ENCODE assay signal across 10 mouse cellular contexts in genomic region chr10:67729271-67729670, GRCm38 (mm10).
DNase-seq lines count a peak whose midpoint lies in the region; ATAC-seq and TF ChIP-seq lines count a peak whose summit lies in the region.
"Had no signal": no experiment of that assay in that cellular context is flagged by ENCODE, and none has a peak within 500 bp of the region (broad histone marks: within the 10 kb centered on the region; RNA-seq: fewer than 3 reads in every experiment).

No protein-coding gene starts in this region.

- TF ChIP-seq POLR2A in CH12.LX (IDR thresholded peaks at IDR 0.05; ENCODE audit: low read depth, low read length): no peak
- no peak for TF ChIP-seq POLR2A in limb, embryonic 14.5 days (IDR thresholded peaks at IDR 0.05; ENCODE audit: borderline replicate concordance, extremely low read depth, insufficient read depth, insufficient read length)

- no peaks in the 10 kb centered on the region for H3K9me3 ChIP-seq in CH12.LX (replicated peaks; ENCODE audit: low read length)
- no peaks in the 10 kb centered on the region for H3K9me3 ChIP-seq in forebrain, postnatal 0 days (ENCODE audit: low read length)
- no peaks in the 10 kb centered on the region for H3K9me3 ChIP-seq in limb, embryonic 14.5 days (ENCODE audit: control insufficient read depth, low read length)

- DNase-seq in 3134 (ENCODE audit: extremely low read depth, insufficient read length, low spot score): peak; percentile 30
- peak; percentile 47 for DNase-seq in CH12.LX (ENCODE audit: extremely low read depth)
- peak; percentile 12 for DNase-seq in cerebellum, adult 11 months
- DNase-seq in forebrain, postnatal 0 days: peak; percentile 76
- peak; percentile 62 for DNase-seq in induced T-regulatory cell, adult 2 months (ENCODE audit: low read depth)
- DNase-seq in limb, embryonic 14.5 days (ENCODE audit: low spot score): peak; percentile 26
- peak; percentile 55 for DNase-seq in thymus, postnatal 4 days

- H3K79me2 ChIP-seq in CH12.LX (replicated peaks; ENCODE audit: control insufficient read depth, extremely low read depth, insufficient read depth, poor library complexity, severe bottlenecking): no peaks in the 10 kb centered on the region

- in situ Hi-C loops in CH12.LX (cut with MboI; ENCODE audit: low pct_ligation_motif_present, low pct_unique_long_range_greater_than_20kb, low sequenced_read_pairs): loop anchor here (5.0 kb wide), 2 partner anchors 197 to 412 kb away; no protein-coding TSS in a partner anchor

- H3K27me3 ChIP-seq in CH12.LX (replicated peaks): no peaks in the 10 kb centered on the region
- no peaks in the 10 kb centered on the region for H3K27me3 ChIP-seq in forebrain, postnatal 0 days (ENCODE audit: insufficient read depth, low read length)
- no peaks in the 10 kb centered on the region for H3K27me3 ChIP-seq in limb, embryonic 14.5 days (ENCODE audit: control insufficient read depth, insufficient read depth, low read length)

- no peak for TF ChIP-seq EP300 in CH12.LX (IDR thresholded peaks at IDR 0.05; ENCODE audit: low read length)

- TF ChIP-seq RAD21 in CH12.LX (IDR thresholded peaks at IDR 0.05; ENCODE audit: low read depth, low read length): peak; percentile 93

- H3K4me1 ChIP-seq in CH12.LX (ENCODE audit: control insufficient read depth in 1 of 2, insufficient read depth in 2 of 2): peaks cover 2 to 4% of the 10 kb centered on the region in 2 experiments; a peak in 3 of 4 replicates
- no peaks in the 10 kb centered on the region for H3K4me1 ChIP-seq in forebrain, postnatal 0 days (ENCODE audit: insufficient read depth)
- H3K4me1 ChIP-seq in limb, embryonic 14.5 days (ENCODE audit: control insufficient read depth, insufficient read depth, low read length): no peaks in the 10 kb centered on the region

- no peak overlapping the region for H3K27ac ChIP-seq in CH12.LX (ENCODE audit: insufficient read depth, low read depth)
- H3K27ac ChIP-seq in forebrain, postnatal 0 days (ENCODE audit: low read depth, low read length): no peak overlapping the region
- no peak overlapping the region for H3K27ac ChIP-seq in limb, embryonic 14.5 days (replicated peaks; ENCODE audit: low read depth, low read length)

- H3K4me3 ChIP-seq in CH12.LX (replicated peaks in 1 of 3; ENCODE audit: low read depth in 2 of 3, low read length in 2 of 3, poor library complexity in 1 of 3): peak overlapping the region in 1 of 3 experiments; percentile 15
- no peak overlapping the region for H3K4me3 ChIP-seq in forebrain, postnatal 0 days (ENCODE audit: low read depth, low read length)
- no peak overlapping the region for H3K4me3 ChIP-seq in limb, embryonic 14.5 days (replicated peaks; ENCODE audit: low read length)
- H3K4me3 ChIP-seq: erythroblast, embryonic 14.5 days; myocyte had no signal

- WGBS in forebrain, postnatal 0 days: 57% methylated on average over 6 of the region's 6 CpGs
- WGBS in limb, embryonic 14.5 days: 57% methylated on average over 6 of the region's 6 CpGs

- no peak overlapping the region for H3K9ac ChIP-seq in CH12.LX (ENCODE audit: insufficient read depth, low read depth)
- no peak overlapping the region for H3K9ac ChIP-seq in forebrain, postnatal 0 days
- H3K9ac ChIP-seq in limb, embryonic 14.5 days (ENCODE audit: low read depth, low read length, severe bottlenecking): no peak overlapping the region

- peak; percentile 55 to 91; a peak in 3 of 4 replicates for TF ChIP-seq CTCF in CH12.LX (conservative IDR thresholded peaks at IDR 0.05 in 1 of 2, IDR thresholded peaks at IDR 0.05 in 1 of 2; ENCODE audit: low read depth in 2 of 2, low read length in 2 of 2)
- TF ChIP-seq CTCF in forebrain, postnatal 0 days (IDR thresholded peaks at IDR 0.05; ENCODE audit: low read depth): peak; percentile 88

- H3K36me3 ChIP-seq in CH12.LX (replicated peaks in 1 of 2; ENCODE audit: control insufficient read depth in 1 of 2, insufficient read depth in 1 of 2, low read length in 1 of 2): no peaks in the 10 kb centered on the region
- no peaks in the 10 kb centered on the region for H3K36me3 ChIP-seq in forebrain, postnatal 0 days (ENCODE audit: insufficient read depth)
- H3K36me3 ChIP-seq in limb, embryonic 14.5 days (ENCODE audit: control insufficient read depth, insufficient read depth, low read length): no peaks in the 10 kb centered on the region

- ATAC-seq in forebrain, postnatal 0 days: peak; percentile 66
- no peak for ATAC-seq in limb, embryonic 14.5 days (ENCODE audit: low FRiP score, low read depth)
- ATAC-seq in neutrophil, adult 5-6 weeks (ENCODE audit: extremely low read depth, insufficient number of reproducible peaks, low FRiP score, poor library complexity, severe bottlenecking): peak; percentile 42

- dilution Hi-C loops in CH12.LX (cut with MboI; ENCODE audit: extremely low pct_ligation_motif_present, extremely low pct_unique_long_range_greater_than_20kb, low sequenced_read_pairs): no loop called here

- H3K4me2 ChIP-seq in CH12.LX (ENCODE audit: insufficient read depth, low read depth, poor library complexity, severe bottlenecking): peak overlapping the region; percentile 19; the same call in 1 of the 2 replicates
- no peak overlapping the region for H3K4me2 ChIP-seq in forebrain, postnatal 0 days (ENCODE audit: low read depth)
- H3K4me2 ChIP-seq in limb, embryonic 14.5 days (replicated peaks; ENCODE audit: low read depth, low read length, severe bottlenecking): no peak overlapping the region

TF ChIP-seq in CH12.LX, 34 proteins besides CTCF, POLR2A, EP300 and RAD21:
- peak; percentile 95 for TF ChIP-seq SMC3 (IDR thresholded peaks at IDR 0.05; ENCODE audit: low read depth, low read length)
- TF ChIP-seq ZC3H11A (IDR thresholded peaks at IDR 0.05; ENCODE audit: low read depth, low read length): peak; percentile 83
- no peak for TF ChIP-seq ETS1 (conservative IDR thresholded peaks at IDR 0.05; ENCODE audit: low read depth, low read length)

Comparison
In these comparisons a context has a peak if more than half of its experiments do, and no peak if none do; other contexts are left out.
1. DNase-seq: peak in every context shown above with its lines; median percentile 76 in forebrain, postnatal 0 days; 62 in induced T-regulatory cell, adult 2 months; 55 in thymus, postnatal 4 days; 47 in CH12.LX; 30 in 3134; 26 in limb, embryonic 14.5 days; 12 in cerebellum, adult 11 months.